Mouse (Mus musculus): ENCODE data around the gene Slc30a2. TPM values are rescaled to one million over a fixed set of nuclear protein-coding genes. Genes with fewer than 3 reads are reported as not detected.
"Not testable (repeated sequence)": the region's sequence is repeated elsewhere in the genome, so short reads cannot be mapped to it uniquely, and the experiment has no call there.

The Slc30a2 gene
- polyA plus RNA-seq, 1 experiment from 2014 or later, result 0.11 TPM

DNA sequence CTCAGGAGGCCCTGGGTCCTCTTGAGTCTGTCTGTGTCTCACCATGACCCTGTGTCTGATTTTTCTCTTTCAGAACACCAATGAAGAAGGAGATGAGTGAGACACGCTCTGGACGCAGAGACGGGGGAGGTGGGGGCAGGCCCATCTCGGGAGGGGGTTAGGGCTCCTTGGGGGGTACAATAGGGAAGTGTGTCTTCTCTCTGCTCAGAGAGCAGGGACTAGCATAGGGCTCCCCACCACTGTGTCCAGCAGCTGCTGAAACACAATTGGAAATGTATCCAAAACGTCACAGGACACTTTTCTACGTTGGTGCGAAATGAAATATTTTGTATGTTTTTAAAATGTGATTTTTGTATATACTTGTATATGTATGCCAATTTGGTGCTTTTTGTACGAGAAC, 14.1 kb upstream of the Slc30a2 start:
- Histone ChIP-seq H3K4me2 (replicated peaks; ENCODE audit: low read depth, low read length) (no peak overlapping the region), H3K4me1 (ENCODE audit: control insufficient read depth, insufficient read depth, low read length) (0 out of 2 replicates have a peak, but pooled peaks cover 4% of the 10 kb centered on the region), H3K4me3 (ENCODE audit: low read length) (no peak overlapping the region), H3K27me3 (ENCODE audit: control insufficient read depth, insufficient read depth, low read length) (no peaks in the 10 kb centered on the region), H3K9me3 (ENCODE audit: control insufficient read depth, low read length) (no peaks in the 10 kb centered on the region), H3K27ac (ENCODE audit: low read depth, low read length) (no peak overlapping the region), H3K36me3 (ENCODE audit: control insufficient read depth, insufficient read depth, low read length) (no peaks in the 10 kb centered on the region), H3K9ac (ENCODE audit: low read depth, low read length) (no peak overlapping the region)
- ATAC-seq (ENCODE audit: low FRiP score, low TSS enrichment), result no peak
- 91% methylated on average over 8 of the region's 8 CpGs for WGBS

DNA sequence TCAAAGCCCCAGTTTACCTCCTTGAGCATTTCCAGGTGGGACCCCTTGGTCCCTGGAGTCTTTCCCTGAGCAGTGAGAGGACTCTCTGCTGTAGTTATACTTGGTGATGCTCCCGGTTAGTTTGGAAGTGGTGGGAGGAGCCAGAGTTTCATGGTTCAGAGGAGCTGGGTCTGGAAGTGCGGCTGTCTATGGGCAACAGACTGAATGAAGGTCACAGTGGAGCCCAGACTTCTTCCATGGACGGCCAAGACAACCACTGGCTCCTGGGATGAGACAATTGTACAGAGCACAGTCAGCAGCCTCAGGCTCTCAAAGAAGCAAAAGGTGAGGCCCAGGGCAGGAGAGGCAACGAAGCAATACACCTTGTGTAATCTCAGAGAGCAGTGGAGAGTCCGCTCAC, 12.7 kb upstream of the Slc30a2 start:
- Histone ChIP-seq H3K4me1 (ENCODE audit: control insufficient read depth, insufficient read depth, low read length) (0 out of 2 replicates have a peak, but pooled peaks cover 4% of the 10 kb centered on the region), H3K4me2 (replicated peaks; ENCODE audit: low read depth, low read length) (no peak overlapping the region), H3K36me3 (ENCODE audit: control insufficient read depth, insufficient read depth, low read length) (no peaks in the 10 kb centered on the region), H3K9ac (ENCODE audit: low read depth, low read length) (no peak overlapping the region), H3K4me3 (ENCODE audit: low read length) (no peak overlapping the region), H3K27ac (ENCODE audit: low read depth, low read length) (no peak overlapping the region), H3K27me3 (ENCODE audit: control insufficient read depth, insufficient read depth, low read length) (no peaks in the 10 kb centered on the region), H3K9me3 (ENCODE audit: control insufficient read depth, low read length) (no peaks in the 10 kb centered on the region)
- ATAC-seq (ENCODE audit: low FRiP score, low TSS enrichment), result no peak
- 55% methylated on average over 5 of the region's 5 CpGs for WGBS

DNA sequence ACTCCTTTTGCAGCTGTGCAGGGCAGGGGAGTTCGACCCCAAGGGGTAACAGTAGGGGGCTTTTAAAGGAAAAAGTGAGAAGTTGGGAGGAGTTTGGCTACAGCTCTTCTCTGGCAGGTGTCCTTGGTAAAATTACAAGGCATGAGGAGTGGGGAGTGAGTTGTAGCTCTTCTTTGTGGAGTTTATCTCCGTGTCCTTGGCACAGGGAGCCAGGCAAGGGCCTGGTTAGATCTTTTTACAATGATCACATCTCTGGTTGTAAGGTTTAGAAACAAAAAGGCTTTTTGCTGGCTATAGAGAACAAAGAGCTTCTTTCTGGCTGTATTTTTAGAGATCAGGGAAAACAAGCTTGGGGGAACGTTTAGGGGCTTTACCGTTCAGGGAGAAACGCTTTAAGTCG, 1.8 kb upstream of the Slc30a2 start:
- not testable (repeated sequence) for H3K4me2 ChIP-seq (replicated peaks; ENCODE audit: low read depth, low read length); H3K9me3 ChIP-seq (ENCODE audit: control insufficient read depth, low read length); H3K9ac ChIP-seq (ENCODE audit: low read depth, low read length); H3K4me1 ChIP-seq (ENCODE audit: control insufficient read depth, insufficient read depth, low read length); H3K27ac ChIP-seq (ENCODE audit: low read depth, low read length); ATAC-seq (ENCODE audit: low FRiP score, low TSS enrichment); H3K4me3 ChIP-seq (ENCODE audit: low read length); H3K36me3 ChIP-seq (ENCODE audit: control insufficient read depth, insufficient read depth, low read length)
- peaks cover 33% of the 10 kb centered on the region for H3K27me3 ChIP-seq (ENCODE audit: control insufficient read depth, insufficient read depth, low read length)
- 74% methylated on average over 6 of the region's 6 CpGs for WGBS

GRCm38 (mm10) chr4:134342213-134342779, 685 bp upstream of the Slc30a2 start:
- ATAC-seq (ENCODE audit: low FRiP score, low TSS enrichment), result no peak
- Histone ChIP-seq H3K27ac (ENCODE audit: low read depth, low read length) (no peak overlapping the region), H3K4me2 (replicated peaks; ENCODE audit: low read depth, low read length) (no peak overlapping the region), H3K36me3 (ENCODE audit: control insufficient read depth, insufficient read depth, low read length) (no peaks in the 10 kb centered on the region), H3K4me3 (ENCODE audit: low read length) (no peak overlapping the region), H3K4me1 (ENCODE audit: control insufficient read depth, insufficient read depth, low read length) (peaks cover 9% of the 10 kb centered on the region), H3K27me3 (ENCODE audit: control insufficient read depth, insufficient read depth, low read length) (peaks cover 33% of the 10 kb centered on the region), H3K9ac (ENCODE audit: low read depth, low read length) (no peak overlapping the region), H3K9me3 (ENCODE audit: control insufficient read depth, low read length) (no peaks in the 10 kb centered on the region)
- 39% methylated on average over 11 of the region's 11 CpGs for WGBS

DNA sequence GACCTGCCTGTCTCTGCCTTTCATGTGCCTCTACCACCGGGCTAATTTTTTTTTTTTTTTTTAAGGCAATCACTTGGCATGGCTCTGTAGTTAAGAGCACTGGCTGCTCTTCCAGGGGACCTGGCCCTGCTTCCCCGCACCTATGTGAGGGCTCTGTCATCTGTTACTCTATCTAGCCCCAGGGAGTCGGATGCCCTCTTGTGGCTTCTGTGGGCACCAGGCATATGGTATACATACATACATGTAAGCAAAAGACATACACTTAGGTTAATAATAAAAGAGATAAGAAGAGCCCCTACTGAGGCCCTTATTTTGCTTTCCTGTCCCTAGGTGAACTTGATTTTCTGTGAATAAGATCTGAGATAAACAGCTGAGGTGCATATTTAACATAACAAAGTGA, 1.6 kb downstream of the Slc30a2 start:
- no peak overlapping the region for H3K27ac ChIP-seq (ENCODE audit: low read depth, low read length)
- no peak overlapping the region for H3K4me3 ChIP-seq (ENCODE audit: low read length)
- 58% methylated on average over 3 of the region's 3 CpGs for WGBS
- H3K4me2 ChIP-seq (replicated peaks; ENCODE audit: low read depth, low read length), result no peak overlapping the region
- H3K9ac ChIP-seq (ENCODE audit: low read depth, low read length), result no peak overlapping the region
- no peak for ATAC-seq (ENCODE audit: low FRiP score, low TSS enrichment)
- no peaks in the 10 kb centered on the region for H3K36me3 ChIP-seq (ENCODE audit: control insufficient read depth, insufficient read depth, low read length)
- peaks cover 33% of the 10 kb centered on the region for H3K27me3 ChIP-seq (ENCODE audit: control insufficient read depth, insufficient read depth, low read length)
- H3K9me3 ChIP-seq (ENCODE audit: control insufficient read depth, low read length), result no peaks in the 10 kb centered on the region
- H3K4me1 ChIP-seq (ENCODE audit: control insufficient read depth, insufficient read depth, low read length), result peaks cover 9% of the 10 kb centered on the region

DNA sequence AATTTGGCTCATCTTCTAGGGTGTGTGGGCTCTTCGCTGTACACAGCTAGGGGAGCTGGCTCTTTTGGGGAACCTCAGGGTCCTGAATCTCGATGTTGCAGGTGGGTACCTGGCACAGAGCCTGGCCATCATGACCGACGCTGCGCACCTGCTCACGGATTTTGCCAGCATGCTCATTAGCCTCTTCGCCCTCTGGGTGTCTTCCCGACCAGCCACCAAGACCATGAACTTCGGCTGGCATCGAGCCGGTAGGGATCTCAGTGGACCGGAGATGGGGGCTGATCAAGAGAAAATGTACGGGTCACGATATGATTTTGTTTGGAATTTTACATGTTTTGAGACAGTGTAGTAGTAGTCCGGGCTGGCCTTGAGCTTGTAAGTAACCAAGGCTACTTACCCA, 2.8 kb downstream of the Slc30a2 start:
- H3K27ac ChIP-seq (ENCODE audit: low read depth, low read length), result no peak overlapping the region
- no peak for ATAC-seq (ENCODE audit: low FRiP score, low TSS enrichment)
- peaks cover 9% of the 10 kb centered on the region for H3K4me1 ChIP-seq (ENCODE audit: control insufficient read depth, insufficient read depth, low read length)
- H3K4me2 ChIP-seq (replicated peaks; ENCODE audit: low read depth, low read length), result no peak overlapping the region
- H3K9ac ChIP-seq (ENCODE audit: low read depth, low read length), result no peak overlapping the region
- H3K4me3 ChIP-seq (ENCODE audit: low read length), result no peak overlapping the region
- 90% methylated on average over 15 of the region's 15 CpGs for WGBS
- H3K27me3 ChIP-seq (ENCODE audit: control insufficient read depth, insufficient read depth, low read length), result peaks cover 33% of the 10 kb centered on the region
- no peaks in the 10 kb centered on the region for H3K36me3 ChIP-seq (ENCODE audit: control insufficient read depth, insufficient read depth, low read length)
- no peaks in the 10 kb centered on the region for H3K9me3 ChIP-seq (ENCODE audit: control insufficient read depth, low read length)

- no peak overlapping the region for H3K4me2 ChIP-seq (replicated peaks; ENCODE audit: low read depth, low read length)
- peaks cover 17% of the 10 kb centered on the region for H3K27me3 ChIP-seq (ENCODE audit: control insufficient read depth, insufficient read depth, low read length)
- H3K4me3 ChIP-seq (ENCODE audit: low read length), result no peak overlapping the region
- WGBS, result 74% methylated on average over 11 of the region's 11 CpGs
- ATAC-seq (ENCODE audit: low FRiP score, low TSS enrichment), result no peak
- no peak overlapping the region for H3K27ac ChIP-seq (ENCODE audit: low read depth, low read length)
- H3K9me3 ChIP-seq (ENCODE audit: control insufficient read depth, low read length), result no peaks in the 10 kb centered on the region
- H3K9ac ChIP-seq (ENCODE audit: low read depth, low read length), result no peak overlapping the region
- H3K36me3 ChIP-seq (ENCODE audit: control insufficient read depth, insufficient read depth, low read length), result no peaks in the 10 kb centered on the region
- H3K4me1 ChIP-seq (ENCODE audit: control insufficient read depth, insufficient read depth, low read length), result peaks cover 15% of the 10 kb centered on the region
These were observed 5.1 kb downstream of the Slc30a2 start for GRCm38 (mm10) chr4:134348078-134348477.

GRCm38 (mm10) chr4:134348545-134348944, 5.6 kb downstream of the Slc30a2 start:
- no peaks in the 10 kb centered on the region for H3K36me3 ChIP-seq (ENCODE audit: control insufficient read depth, insufficient read depth, low read length)
- peaks cover 13% of the 10 kb centered on the region for H3K27me3 ChIP-seq (ENCODE audit: control insufficient read depth, insufficient read depth, low read length)
- no peaks in the 10 kb centered on the region for H3K9me3 ChIP-seq (ENCODE audit: control insufficient read depth, low read length)
- no peak for ATAC-seq (ENCODE audit: low FRiP score, low TSS enrichment)
- H3K9ac ChIP-seq (ENCODE audit: low read depth, low read length), result no peak overlapping the region
- WGBS, result 86% methylated on average over 5 of the region's 5 CpGs
- H3K27ac ChIP-seq (ENCODE audit: low read depth, low read length), result no peak overlapping the region
- H3K4me3 ChIP-seq (ENCODE audit: low read length), result no peak overlapping the region
- H3K4me1 ChIP-seq (ENCODE audit: control insufficient read depth, insufficient read depth, low read length), result peaks cover 13% of the 10 kb centered on the region
- no peak overlapping the region for H3K4me2 ChIP-seq (replicated peaks; ENCODE audit: low read depth, low read length)

GRCm38 (mm10) chr4:134349829-134350228, 6.8 kb downstream of the Slc30a2 start:
- Histone ChIP-seq H3K27me3 (ENCODE audit: control insufficient read depth, insufficient read depth, low read length) (peaks cover 1% of the 10 kb centered on the region; the same call in 1 of the 2 replicates), H3K9ac (ENCODE audit: low read depth, low read length) (no peak overlapping the region), H3K36me3 (ENCODE audit: control insufficient read depth, insufficient read depth, low read length) (no peaks in the 10 kb centered on the region), H3K4me1 (ENCODE audit: control insufficient read depth, insufficient read depth, low read length) (peaks cover 19% of the 10 kb centered on the region), H3K4me3 (ENCODE audit: low read length) (no peak overlapping the region), H3K9me3 (ENCODE audit: control insufficient read depth, low read length) (no peaks in the 10 kb centered on the region), H3K4me2 (replicated peaks; ENCODE audit: low read depth, low read length) (no peak overlapping the region), H3K27ac (ENCODE audit: low read depth, low read length) (no peak overlapping the region)
- no peak for ATAC-seq (ENCODE audit: low FRiP score, low TSS enrichment)
- 89% methylated on average over 7 of the region's 7 CpGs for WGBS
